Mouse (Mus musculus) thymus, postnatal 10 days (tissue): ENCODE measurements at regions not wholly inside any gene's neighbourhood (a gene's known extent, or its start where the extent isn't known, plus 50 kb on each side); places are given as distances from the start of the nearest gene placed in this dataset.
A peak's percentile ranks its signal among the peaks of the same experiment; 100 is the strongest.

Experiments
- DNase-seq, 2 experiments: peaks; one replicate each; pipeline ENCODE4 v3.0.0; 2021; ENCODE audit warnings: low spot score in 2 of 2

GRCm38 (mm10) chr13:112039422-112040145 is 230.8 kb upstream of the Map3k1 start:
- DNase-seq: no peak

- DNase-seq: no peak
These were observed 234.9 kb upstream of the Map3k1 start for GRCm38 (mm10) chr13:112043524-112044246.

GRCm38 (mm10) chr13:112044372-112044771 is 235.6 kb upstream of the Map3k1 start:
- no peak for DNase-seq

GRCm38 (mm10) chr13:112046247-112047211 is 237.7 kb upstream of the Map3k1 start:
- DNase-seq: no peak

GRCm38 (mm10) chr13:112047408-112047807 is 238.6 kb upstream of the Map3k1 start:
- DNase-seq: no peak

GRCm38 (mm10) chr13:112047874-112048273 is 239.1 kb upstream of the Map3k1 start:
- no peak for DNase-seq

- DNase-seq: no peak
These were observed 239.5 kb upstream of the Map3k1 start for GRCm38 (mm10) chr13:112048327-112048726.

GRCm38 (mm10) chr13:112050892-112051291 is 237.4 kb upstream of the Ankrd55 start:
- no peak for DNase-seq

- no peak for DNase-seq
These were observed 236.2 kb upstream of the Ankrd55 start for GRCm38 (mm10) chr13:112052011-112052410.

GRCm38 (mm10) chr13:112052456-112052855 is 235.8 kb upstream of the Ankrd55 start:
- no peak for DNase-seq

- DNase-seq: no peak
These were observed 233.3 kb upstream of the Ankrd55 start for GRCm38 (mm10) chr13:112054879-112055371.

- DNase-seq: no peak
These were observed 230.0 kb upstream of the Ankrd55 start for GRCm38 (mm10) chr13:112058218-112058617.

- no peak for DNase-seq
These were observed 229.5 kb upstream of the Ankrd55 start for GRCm38 (mm10) chr13:112058771-112059170.

- no peak for DNase-seq
These were observed 226.2 kb upstream of the Ankrd55 start for GRCm38 (mm10) chr13:112062024-112062423.

GRCm38 (mm10) chr13:112063409-112064111 is 224.7 kb upstream of the Ankrd55 start:
- DNase-seq: peak; percentile 35 to 37

- DNase-seq: no peak
These were observed 223.6 kb upstream of the Ankrd55 start for GRCm38 (mm10) chr13:112064681-112065080.

- no peak for DNase-seq
These were observed 221.0 kb upstream of the Ankrd55 start for GRCm38 (mm10) chr13:112067066-112067847.

- DNase-seq: no peak
These were observed 217.5 kb upstream of the Ankrd55 start for GRCm38 (mm10) chr13:112070757-112071156.

- no peak for DNase-seq
These were observed 216.9 kb upstream of the Ankrd55 start for GRCm38 (mm10) chr13:112071209-112071955.

- no peak for DNase-seq
These were observed 216.3 kb upstream of the Ankrd55 start for GRCm38 (mm10) chr13:112071956-112072314.
